Mouse (Mus musculus) heart, embryonic 11.5 days (tissue): ENCODE measurements around the gene Dmwd. TPM values are rescaled to one million over a fixed set of nuclear protein-coding genes. Genes with fewer than 3 reads are reported as not detected.

Experiments
- ATAC-seq: fragments of 200-750 bp; cut with Nextera tagmentation; replicated peaks from 2 replicates; pipeline ENCODE4 v1.8.0; 2017; ENCODE audit warnings: moderate library complexity; ENCODE audit not compliant: insufficient number of reproducible peaks, low FRiP score, low TSS enrichment
- H3K27ac ChIP-seq: fragments of 300-500 bp; sonication (generic); 2 replicates; pipeline ENCODE4 v1.5.1; 2014; ENCODE audit warnings: mild to moderate bottlenecking, low read depth, low read length
- H3K27me3 ChIP-seq: fragments of 300-500 bp; sonication (generic); 2 replicates; pipeline ENCODE4 v1.6.1; 2014; ENCODE audit warnings: mild to moderate bottlenecking, low read length, mixed read lengths; ENCODE audit not compliant: control insufficient read depth, insufficient read depth
- H3K36me3 ChIP-seq: fragments of 300-500 bp; sonication (generic); 2 replicates; pipeline ENCODE4 v1.6.1; 2014; ENCODE audit warnings: mild to moderate bottlenecking, low read length, moderate library complexity, mixed read lengths; ENCODE audit not compliant: control insufficient read depth, insufficient read depth
- H3K4me1 ChIP-seq: fragments of 300-500 bp; sonication (generic); 2 replicates; pipeline ENCODE4 v1.6.1; 2014; ENCODE audit warnings: low read length; ENCODE audit not compliant: control insufficient read depth, insufficient read depth
- H3K4me2 ChIP-seq: fragments of 300-500 bp; sonication (generic); 2 replicates; pipeline ENCODE4 v1.6.1; 2014; ENCODE audit warnings: mild to moderate bottlenecking, moderate library complexity
- H3K4me3 ChIP-seq: fragments of 300-500 bp; sonication (generic); 2 replicates; pipeline ENCODE4 v1.5.1; 2014; ENCODE audit warnings: low read depth, low read length
- H3K9ac ChIP-seq: fragments of 300-500 bp; sonication (generic); 2 replicates; pipeline ENCODE4 v1.6.1; 2014; ENCODE audit warnings: mild to moderate bottlenecking, low read depth, low read length, moderate library complexity
- H3K9me3 ChIP-seq: fragments of 300-500 bp; sonication (generic); replicated peaks from 2 replicates; pipeline ENCODE4 v1.6.1; 2016; ENCODE audit warnings: low read length; ENCODE audit not compliant: control insufficient read depth
- WGBS: fragments of 180-500 bp; shearing (Covaris S2); extraction: QIAGEN DNeasy Blood & Tissue Kit; methylation state at CpG from one replicate; pipeline ENCODE4 v1.1.7; 2014; ENCODE audit not compliant: insufficient replicate concordance; 5-methylcytosine and 5-hydroxymethylcytosine counted together
- polyA plus RNA-seq: library from polyadenylated mRNA; unstranded; fragments of >200 nt; fragmentation: Nextera tagmentation; extraction: Ambion mirVana; gene quantifications from 2 replicates; pipeline ENCODE4 v1.2.1, GENCODE M21; 2014

Gene Dmwd
- polyA plus RNA-seq, 1 experiment from 2014 or later = 15.2 TPM

GRCm38 (mm10) chr7:19093537-19094385 lies 17.7 kb downstream of the Dmwd start:
- H3K36me3 ChIP-seq = 0 out of 2 replicates have a peak, but pooled peaks cover 8% of the 10 kb centered on the region
- peak overlapping the region; percentile 96 for H3K4me2 ChIP-seq
- peaks cover 6% of the 10 kb centered on the region; the same call in 1 of the 2 replicates for H3K27me3 ChIP-seq
- H3K4me3 ChIP-seq = peak overlapping the region; percentile 78
- H3K4me1 ChIP-seq = peaks cover 37% of the 10 kb centered on the region
- peak overlapping the region; percentile 98 for H3K27ac ChIP-seq
- under 1% methylated on average over 45 of the region's 45 CpGs for whole genome bisulfite sequencing
- H3K9ac ChIP-seq = peak overlapping the region; percentile 92
- peak; percentile 71 for ATAC-seq
- H3K9me3 ChIP-seq = no peaks in the 10 kb centered on the region

GRCm38 (mm10) chr7:19094471-19094825 lies 18.4 kb downstream of the Dmwd start, which contains the start of gene Six5:
TSS of gene Six5 (plus strand) at chr7:19094594.
- H3K36me3 ChIP-seq = 0 out of 2 replicates have a peak, but pooled peaks cover 8% of the 10 kb centered on the region
- H3K9me3 ChIP-seq = no peaks in the 10 kb centered on the region
- ATAC-seq = peak; percentile 7; the same call in 1 of the 2 replicates
- H3K27me3 ChIP-seq = peaks cover 6% of the 10 kb centered on the region; the same call in 1 of the 2 replicates
- H3K27ac ChIP-seq = peak within 1 kb of the TSS; percentile 98
- H3K4me1 ChIP-seq = peaks cover 37% of the 10 kb centered on the region
- peak within 1 kb of the TSS; percentile 92 for H3K9ac ChIP-seq
- peak within 1 kb of the TSS; percentile 78 for H3K4me3 ChIP-seq
- under 1% methylated on average over 27 of the region's 36 CpGs for WGBS
- peak within 1 kb of the TSS; percentile 96 for H3K4me2 ChIP-seq

GRCm38 (mm10) chr7:19094826-19095750 lies 19.1 kb downstream of the Dmwd start:
- H3K27me3 ChIP-seq = peaks cover 6% of the 10 kb centered on the region; the same call in 1 of the 2 replicates
- H3K27ac ChIP-seq = peak overlapping the region; percentile 98
- 0 out of 2 replicates have a peak, but pooled peaks cover 8% of the 10 kb centered on the region for H3K36me3 ChIP-seq
- H3K4me2 ChIP-seq = peak overlapping the region; percentile 96
- ATAC-seq = no peak
- H3K9me3 ChIP-seq = no peaks in the 10 kb centered on the region
- peak overlapping the region; percentile 78 for H3K4me3 ChIP-seq
- H3K4me1 ChIP-seq = peaks cover 37% of the 10 kb centered on the region
- under 1% methylated on average over 84 of the region's 87 CpGs for WGBS
- peak overlapping the region; percentile 92 for H3K9ac ChIP-seq

- ATAC-seq = no peak; the same call in 1 of the 2 replicates
- Histone ChIP-seq H3K4me2 (peak overlapping the region; percentile 96), H3K27me3 (peaks cover 6% of the 10 kb centered on the region; the same call in 1 of the 2 replicates), H3K4me1 (peaks cover 37% of the 10 kb centered on the region), H3K4me3 (peak overlapping the region; percentile 78), H3K27ac (peak overlapping the region; percentile 98), H3K9ac (peak overlapping the region; percentile 92), H3K9me3 (no peaks in the 10 kb centered on the region), H3K36me3 (0 out of 2 replicates have a peak, but pooled peaks cover 8% of the 10 kb centered on the region)
- WGBS = under 1% methylated on average over 19 of the region's 19 CpGs
Measured at GRCm38 (mm10) chr7:19095751-19096110, 19.7 kb downstream of the Dmwd start.

- Histone ChIP-seq H3K4me3 (peak overlapping the region; percentile 78), H3K27ac (peak overlapping the region; percentile 98)
Measured at GRCm38 (mm10) chr7:19096421-19096976, 20.5 kb downstream of the Dmwd start.

GRCm38 (mm10) chr7:19097217-19097616 lies 21.2 kb downstream of the Dmwd start:
- Histone ChIP-seq H3K4me1 (peaks cover 29% of the 10 kb centered on the region), H3K4me2 (no peak overlapping the region), H3K9ac (no peak overlapping the region), H3K4me3 (no peak overlapping the region), H3K27me3 (no peaks in the 10 kb centered on the region), H3K9me3 (no peaks in the 10 kb centered on the region), H3K27ac (no peak overlapping the region), H3K36me3 (0 out of 2 replicates have a peak, but pooled peaks cover 8% of the 10 kb centered on the region)
- no peak for ATAC-seq
- 32% methylated on average over 2 of the region's 2 CpGs for WGBS

More at GRCm38 (mm10) chr7:19096421-19096976, 20.5 kb downstream of the Dmwd start:
- 0 out of 2 replicates have a peak, but pooled peaks cover 1% of the 10 kb centered on the region for H3K27me3 ChIP-seq
- H3K4me1 ChIP-seq = peaks cover 36% of the 10 kb centered on the region
- 54% methylated on average over 5 of the region's 5 CpGs for WGBS
- H3K9ac ChIP-seq = peak overlapping the region; percentile 92
- ATAC-seq = no peak
- H3K9me3 ChIP-seq = no peaks in the 10 kb centered on the region
- H3K4me2 ChIP-seq = peak overlapping the region; percentile 96
- H3K36me3 ChIP-seq = 0 out of 2 replicates have a peak, but pooled peaks cover 8% of the 10 kb centered on the region

GRCm38 (mm10) chr7:19097863-19098262 lies 21.8 kb downstream of the Dmwd start:
- H3K27ac ChIP-seq = no peak overlapping the region
- H3K9ac ChIP-seq = no peak overlapping the region
- peaks cover 23% of the 10 kb centered on the region for H3K4me1 ChIP-seq
- no peak overlapping the region for H3K4me2 ChIP-seq
- ATAC-seq = no peak
- H3K9me3 ChIP-seq = peaks cover 2% of the 10 kb centered on the region
- H3K27me3 ChIP-seq = no peaks in the 10 kb centered on the region
- 0 out of 2 replicates have a peak, but pooled peaks cover 8% of the 10 kb centered on the region for H3K36me3 ChIP-seq
- H3K4me3 ChIP-seq = no peak overlapping the region

- Histone ChIP-seq H3K27ac (no peak overlapping the region), H3K4me3 (no peak overlapping the region), H3K9me3 (peaks cover 7% of the 10 kb centered on the region), H3K4me1 (peaks cover 19% of the 10 kb centered on the region), H3K4me2 (no peak overlapping the region), H3K27me3 (no peaks in the 10 kb centered on the region), H3K36me3 (0 out of 2 replicates have a peak, but pooled peaks cover 8% of the 10 kb centered on the region), H3K9ac (no peak overlapping the region)
- WGBS = 72% methylated on average over 7 of the region's 7 CpGs
- ATAC-seq = no peak
Measured at GRCm38 (mm10) chr7:19098811-19099210, 22.8 kb downstream of the Dmwd start.
